Mouse (Mus musculus) embryonic fibroblast, embryonic 13.5 days (primary cell): ENCODE measurements around the gene Gm21958. TPM values are rescaled to one million over a fixed set of nuclear protein-coding genes. Genes with fewer than 3 reads are reported as not detected.

Experiments used
- H3K27ac ChIP-seq: 2 replicates; pipeline ENCODE4 v1.5.1; 2012; ENCODE audit warnings: low read length, control low read depth, inconsistent platforms; ENCODE audit not compliant: insufficient read depth
- H3K4me1 ChIP-seq: 2 replicates; pipeline ENCODE4 v1.6.1; 2011; ENCODE audit warnings: low read length; ENCODE audit not compliant: control insufficient read depth, insufficient read depth
- H3K4me3 ChIP-seq: 2 replicates; pipeline ENCODE4 v1.5.1; 2011; ENCODE audit warnings: mild to moderate bottlenecking, control low read depth, low read length; ENCODE audit not compliant: insufficient read depth
- CTCF ChIP-seq: IDR thresholded peaks from 2 replicates; pipeline ENCODE4 v1.5.1; 2011; ENCODE audit warnings: mild to moderate bottlenecking, control low read depth, low read length, moderate library complexity, borderline replicate concordance; ENCODE audit not compliant: insufficient read depth
- POLR2A ChIP-seq: IDR thresholded peaks from 2 replicates; pipeline ENCODE4 v1.6.1; 2011; ENCODE audit warnings: low read depth, mild to moderate bottlenecking, control low read depth, low read length, moderate library complexity
- polyA plus RNA-seq: library from polyadenylated mRNA; stranded (reverse); fragments of >200 nt; gene quantifications from 2 replicates; pipeline ENCODE4 v1.2.4, GENCODE M21; 2011; ENCODE audit warnings: low read depth; ENCODE audit not compliant: missing spikeins, insufficient read length

Gene Gm21958
- polyA plus RNA-seq, 1 experiment: not detected

DNA sequence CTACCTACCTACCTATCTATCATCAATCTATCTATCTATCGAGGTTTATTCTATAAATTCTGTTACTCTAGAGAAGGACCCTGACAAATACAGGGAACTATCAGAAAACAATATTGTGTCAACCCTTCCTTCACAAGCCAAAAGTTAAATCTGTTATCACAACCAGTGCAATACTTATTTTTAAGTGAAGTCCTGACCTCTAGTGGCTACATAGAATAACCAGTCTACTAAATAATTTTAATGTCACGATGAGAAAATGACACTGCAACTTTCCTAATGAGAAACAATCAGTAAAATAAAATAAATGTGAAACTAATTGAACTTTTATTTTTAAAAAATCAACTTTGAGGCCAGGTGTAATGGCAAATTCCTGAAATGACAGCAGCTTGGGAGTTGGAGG lies 25.1 kb downstream of the Gm21958 start:
- Histone ChIP-seq H3K27ac (no peak overlapping the region), H3K4me1 (no peaks in the 10 kb centered on the region), H3K4me3 (no peak overlapping the region)
- TF ChIP-seq CTCF (no peak), POLR2A (no peak)

DNA sequence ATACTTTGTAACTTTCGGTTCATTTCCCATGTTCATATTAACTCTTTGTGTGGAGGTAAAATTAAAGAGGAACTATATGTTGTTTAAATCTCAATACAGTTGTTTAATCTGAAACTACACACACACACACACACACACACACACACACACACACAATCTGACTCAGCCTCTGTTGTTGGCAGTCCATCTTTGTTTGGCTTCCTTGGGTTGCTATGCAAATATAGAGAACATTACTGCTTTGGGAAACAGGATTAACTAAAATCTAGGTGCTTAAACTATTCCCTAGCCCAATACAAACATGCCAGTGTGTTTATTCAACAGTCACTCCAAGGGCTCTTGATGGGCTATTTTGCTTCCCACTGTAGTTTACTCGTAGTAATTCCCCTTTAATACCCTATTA lies 26.9 kb downstream of the Gm21958 start:
- Histone ChIP-seq H3K4me3 (no peak overlapping the region), H3K27ac (no peak overlapping the region)
- no peak for TF ChIP-seq POLR2A
- TF ChIP-seq CTCF: no peak

DNA sequence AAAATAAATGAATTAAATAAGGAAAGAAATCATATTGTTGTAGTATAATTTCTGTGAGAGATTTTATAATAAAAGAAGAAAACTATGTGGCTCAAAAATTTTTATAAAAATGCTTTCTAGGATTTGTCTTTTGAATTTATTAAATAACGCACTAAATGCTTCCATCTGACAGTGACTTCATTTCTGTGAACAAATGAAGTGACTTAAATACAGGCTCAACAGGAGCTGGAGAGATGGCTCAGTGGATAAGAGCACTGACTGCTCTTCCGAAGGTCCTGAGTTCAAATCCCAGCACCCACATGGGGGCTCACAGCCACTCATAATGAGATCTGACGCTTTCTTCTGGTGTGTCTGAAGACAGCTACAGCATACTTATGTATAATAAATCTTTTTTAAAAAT lies 29.0 kb downstream of the Gm21958 start:
- Histone ChIP-seq H3K4me1 (no peaks in the 10 kb centered on the region), H3K4me3 (no peak overlapping the region), H3K27ac (no peak overlapping the region)
- TF ChIP-seq CTCF (no peak), POLR2A (no peak)

More for the DNA sequence above, 26.9 kb downstream of the Gm21958 start:
- H3K4me1 ChIP-seq: no peaks in the 10 kb centered on the region

DNA sequence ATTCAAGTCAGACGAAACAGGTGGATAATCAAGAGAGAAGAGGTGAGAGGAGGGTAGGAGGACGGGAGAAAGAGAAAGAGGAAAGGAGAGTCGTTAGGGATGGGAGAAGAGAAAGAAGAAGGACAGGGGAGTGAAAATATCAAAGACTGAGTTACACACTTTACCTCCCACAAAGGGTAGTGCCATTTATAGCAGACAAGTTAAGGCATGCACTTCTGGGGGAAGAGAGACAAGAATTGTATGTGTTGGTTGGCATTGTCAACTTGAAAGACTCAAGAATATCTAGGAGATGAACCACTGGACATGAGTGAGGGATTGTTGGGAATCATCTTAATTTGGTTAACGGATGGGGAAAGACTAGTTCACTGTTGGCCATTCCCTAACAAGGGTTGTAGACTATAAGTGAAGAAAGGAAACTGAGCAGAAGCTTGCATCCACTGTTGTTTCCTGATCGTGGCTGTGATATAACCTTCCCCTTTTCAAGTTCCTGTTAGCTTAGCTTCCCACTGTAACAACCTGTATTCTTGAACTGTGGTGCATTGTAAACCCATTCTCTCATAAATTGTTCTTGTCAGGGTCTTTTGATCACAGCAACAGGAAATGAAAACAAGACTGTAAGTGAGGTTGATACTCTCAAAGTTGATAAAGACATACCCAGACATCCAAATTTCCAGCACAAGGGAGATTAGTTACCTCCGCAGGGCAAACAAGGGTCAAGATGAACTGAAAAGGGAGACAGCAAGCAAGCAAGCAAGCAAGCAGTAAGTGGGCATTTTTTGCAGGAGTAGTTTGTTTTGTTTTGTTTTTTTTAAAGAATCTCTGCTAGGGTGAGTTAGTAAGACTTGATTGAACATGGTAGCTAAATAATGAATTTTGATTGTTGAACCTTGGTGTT lies 32.6 kb downstream of the Gm21958 start:
- Histone ChIP-seq H3K4me1 (no peaks in the 10 kb centered on the region), H3K4me3 (no peak overlapping the region)
- no peak for TF ChIP-seq CTCF
- no peak for TF ChIP-seq POLR2A

DNA sequence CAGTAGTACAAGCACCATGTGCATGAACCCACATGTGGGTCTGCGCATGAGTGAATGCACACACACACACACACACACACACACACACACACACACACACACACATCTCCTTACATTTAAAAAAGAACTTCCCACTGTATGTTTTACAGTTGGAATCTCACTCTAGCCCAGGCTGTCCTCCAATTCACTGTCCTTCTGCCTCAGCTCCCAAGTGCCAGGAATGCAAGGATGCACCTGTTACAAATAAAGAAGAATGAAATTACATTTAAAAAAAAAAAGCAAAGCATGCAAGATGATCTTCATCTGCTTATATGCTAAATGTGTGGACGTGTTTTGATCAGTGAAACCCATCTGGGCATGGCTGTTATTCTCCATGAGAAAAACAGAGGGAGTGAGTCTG lies 37.3 kb downstream of the Gm21958 start:
- 0 out of 2 replicates have a peak, but pooled peaks cover 3% of the 10 kb centered on the region for H3K4me1 ChIP-seq
- H3K27ac ChIP-seq: no peak overlapping the region
- H3K4me3 ChIP-seq: no peak overlapping the region
- no peak for TF ChIP-seq POLR2A
- TF ChIP-seq CTCF: no peak

More for the DNA sequence above, 32.6 kb downstream of the Gm21958 start:
- no peak overlapping the region for H3K27ac ChIP-seq

DNA sequence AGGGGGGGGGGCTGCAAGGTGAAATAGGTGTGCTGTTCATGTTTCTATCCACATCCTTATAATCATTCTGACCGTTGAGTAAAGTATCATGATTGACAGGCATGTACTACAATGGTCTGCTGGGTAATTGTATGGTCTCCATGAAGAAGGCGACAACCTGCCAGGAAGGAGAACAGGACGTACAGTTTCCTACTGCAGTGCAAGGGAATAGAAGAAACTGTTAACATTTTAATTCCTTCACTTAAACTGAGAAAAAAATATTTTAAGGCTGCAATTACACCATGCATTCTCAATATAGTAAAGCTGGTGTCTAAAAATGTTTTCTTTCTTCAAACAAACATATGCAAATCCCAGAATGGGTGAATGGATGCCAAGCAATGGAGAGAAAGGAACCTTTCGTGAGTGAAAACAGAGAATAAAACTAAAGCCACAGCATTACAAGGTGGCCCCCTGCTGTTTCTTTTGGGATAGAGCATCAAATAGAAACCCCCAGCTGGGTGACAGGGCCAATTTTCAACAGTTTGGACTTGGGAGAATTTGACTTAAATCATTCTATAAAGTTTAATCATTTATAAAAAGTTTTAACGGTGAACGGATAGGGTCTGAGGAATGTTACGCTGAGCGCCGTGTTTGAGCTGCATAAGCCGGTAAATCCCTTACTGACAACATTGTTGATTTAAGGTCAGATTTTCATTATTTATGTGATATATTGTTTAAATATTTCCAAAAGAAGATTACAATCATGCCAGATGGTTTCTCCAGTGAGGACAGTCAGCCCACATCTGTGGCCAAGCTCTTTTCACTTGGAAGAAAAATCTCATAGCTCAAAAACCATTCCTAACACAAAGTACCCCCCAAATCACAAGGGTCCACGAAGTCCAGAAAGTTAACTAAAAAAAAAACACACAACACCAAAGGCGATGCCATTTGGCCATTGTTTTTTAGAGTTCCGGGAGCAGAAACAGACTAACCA lies 41.3 kb downstream of the Gm21958 start:
- 0 out of 2 replicates have a peak, but pooled peaks cover 3% of the 10 kb centered on the region for H3K4me1 ChIP-seq
- peak overlapping the region; percentile 81 for H3K27ac ChIP-seq
- no peak for TF ChIP-seq POLR2A
- TF ChIP-seq CTCF: no peak
- no peak overlapping the region for H3K4me3 ChIP-seq

DNA sequence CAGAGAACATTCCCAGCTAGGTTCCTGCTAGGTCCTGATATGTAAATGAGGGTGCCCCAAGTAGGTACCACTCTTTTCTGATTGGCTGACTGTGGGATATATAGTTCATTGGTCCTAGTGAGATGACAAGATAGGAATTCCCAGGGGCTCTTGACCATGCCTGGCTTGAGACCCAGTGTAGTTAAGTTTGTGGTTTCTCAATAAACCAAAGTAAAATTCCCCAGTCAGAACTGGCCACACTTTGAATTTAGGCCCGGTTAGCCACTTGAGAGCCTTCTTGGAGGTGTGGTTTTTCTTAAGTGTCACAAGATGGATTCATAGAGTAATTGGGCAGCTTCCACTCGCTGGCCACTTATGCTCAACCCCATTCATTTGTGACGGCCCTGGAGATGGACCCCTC lies 42.0 kb downstream of the Gm21958 start:
- Histone ChIP-seq H3K27ac (peak overlapping the region; percentile 81), H3K4me3 (no peak overlapping the region), H3K4me1 (0 out of 2 replicates have a peak, but pooled peaks cover 3% of the 10 kb centered on the region)
- no peak for TF ChIP-seq POLR2A
- TF ChIP-seq CTCF: no peak

DNA sequence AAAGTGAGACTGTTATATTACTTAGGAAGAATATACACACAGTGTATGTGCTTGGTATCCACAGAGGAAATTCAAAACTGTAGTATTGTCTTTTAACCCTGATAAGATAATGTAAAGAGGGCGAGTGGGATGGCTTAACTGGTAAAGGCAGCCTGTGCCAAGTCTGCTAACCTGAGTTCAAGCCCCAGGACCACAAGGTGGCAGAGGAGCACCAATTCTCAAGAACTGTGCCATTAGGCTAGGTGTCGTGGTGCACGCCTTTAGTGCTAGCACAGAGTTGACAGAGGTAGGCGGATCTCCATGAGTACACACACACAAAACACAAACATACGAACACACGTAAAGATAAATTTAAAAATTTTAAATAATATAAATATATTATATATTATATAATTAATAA lies 44.6 kb downstream of the Gm21958 start:
- H3K27ac ChIP-seq: no peak overlapping the region
- no peak overlapping the region for H3K4me3 ChIP-seq
- H3K4me1 ChIP-seq: 0 out of 2 replicates have a peak, but pooled peaks cover 3% of the 10 kb centered on the region
- TF ChIP-seq POLR2A: no peak
- no peak for TF ChIP-seq CTCF

DNA sequence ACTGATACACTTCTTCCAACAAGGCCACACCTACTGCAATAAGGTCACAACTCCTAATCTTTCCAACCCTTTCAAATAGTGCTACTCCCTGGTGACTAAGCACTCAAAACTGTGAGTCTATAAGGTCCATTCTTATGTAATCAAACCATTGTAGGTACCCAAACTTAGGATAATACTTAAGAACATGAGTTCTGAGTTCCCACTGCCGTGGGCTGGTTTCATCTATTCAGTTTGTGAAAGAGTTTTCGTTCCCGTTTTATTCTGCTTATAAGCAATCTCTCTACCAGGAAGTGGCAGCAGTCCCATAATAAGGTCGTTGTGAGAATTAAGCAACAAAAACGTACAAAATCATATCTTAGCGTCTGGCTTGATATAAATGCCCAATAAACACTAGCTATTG lies 45.4 kb downstream of the Gm21958 start:
- Histone ChIP-seq H3K4me3 (no peak overlapping the region), H3K4me1 (0 out of 2 replicates have a peak, but pooled peaks cover 3% of the 10 kb centered on the region), H3K27ac (no peak overlapping the region)
- TF ChIP-seq CTCF: no peak
- TF ChIP-seq POLR2A: no peak
